Mouse (Mus musculus) adrenal gland (tissue): Measurements from ENCODE around the gene Jak3.

Source experiments
- intact Hi-C: fragments of 180-260 bp; cut with DNase I; formaldehyde crosslinking; loops from one replicate; pipeline ENCODE4 v1.15.1; 2025

Gene Jak3

DNA sequence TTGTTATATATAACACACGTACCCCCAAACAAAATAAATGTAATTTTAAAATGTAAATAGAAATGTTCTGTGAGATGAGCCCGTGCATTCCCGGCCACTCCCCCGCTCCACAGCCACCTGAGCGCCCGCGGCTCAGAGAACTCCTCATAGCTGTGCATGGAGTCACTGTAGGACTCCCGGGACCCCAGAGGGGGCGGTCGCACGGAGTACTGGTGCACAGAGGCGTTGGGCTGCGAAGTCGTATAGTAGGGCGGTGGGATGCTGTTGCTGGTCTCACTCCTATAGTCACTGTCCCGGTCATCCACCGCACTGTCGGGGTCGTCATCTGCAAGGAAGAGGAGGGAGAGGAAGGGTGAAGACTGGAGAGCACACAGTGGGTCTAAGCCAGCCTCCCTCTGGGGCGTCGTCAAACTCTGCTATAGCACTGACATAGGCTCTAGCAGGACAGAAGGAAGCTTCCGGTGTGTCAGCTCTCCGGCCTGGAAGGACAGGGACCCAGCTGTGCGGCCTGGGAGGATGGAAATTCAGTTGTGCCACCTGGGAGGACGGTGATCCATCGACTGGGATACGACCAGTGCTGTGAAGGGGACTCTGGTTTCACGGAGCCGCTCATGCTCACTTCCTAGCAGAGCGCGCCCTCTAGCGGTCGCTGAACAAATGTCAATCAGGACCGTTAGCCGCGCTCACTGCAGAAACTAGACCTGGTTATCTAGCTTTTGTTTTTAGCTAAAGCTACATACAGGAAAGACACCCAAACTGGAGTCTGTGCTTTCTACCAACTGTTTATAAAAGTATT, 15.6 kb upstream of the Jak3 start:
- intact Hi-C loops, result loop anchor here (1.0 to 5.0 kb wide), 3 partner anchors 48 to 99 kb away; partner anchors contain the start of genes Colgalt1 and Fam129c

- intact Hi-C loops, result no loop called here
Observed at GRCm38 (mm10) chr8:71665331-71666130, 10.6 kb upstream of the Jak3 start.

DNA sequence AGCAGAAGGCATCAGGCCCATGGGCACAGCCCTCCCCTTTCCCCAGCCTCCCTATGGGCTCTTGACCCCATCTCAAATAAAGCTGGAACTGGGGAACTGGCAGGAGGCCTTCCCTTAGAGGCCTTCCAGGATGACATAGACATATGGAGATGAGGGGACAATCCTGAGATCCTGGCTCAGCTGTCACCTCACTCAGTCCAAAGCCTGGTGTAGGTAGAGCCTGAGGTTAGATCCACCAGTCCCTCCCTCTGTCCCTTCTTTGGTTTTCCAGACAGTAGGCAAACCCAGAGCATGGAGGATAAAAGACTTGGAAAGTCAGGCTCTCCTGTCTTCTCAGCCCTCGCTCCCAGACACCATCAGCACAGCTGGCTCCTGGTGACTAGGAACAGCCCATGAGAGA, 9.2 kb upstream of the Jak3 start:
- intact Hi-C loops, result no loop called here

- intact Hi-C loops, result no loop called here
Observed at GRCm38 (mm10) chr8:71667256-71667655, 8.8 kb upstream of the Jak3 start.

- intact Hi-C loops, result no loop called here
Observed at GRCm38 (mm10) chr8:71668220-71668975, 7.7 kb upstream of the Jak3 start.

- intact Hi-C loops, result no loop called here
Observed at GRCm38 (mm10) chr8:71670198-71670597, 5.9 kb upstream of the Jak3 start.

DNA sequence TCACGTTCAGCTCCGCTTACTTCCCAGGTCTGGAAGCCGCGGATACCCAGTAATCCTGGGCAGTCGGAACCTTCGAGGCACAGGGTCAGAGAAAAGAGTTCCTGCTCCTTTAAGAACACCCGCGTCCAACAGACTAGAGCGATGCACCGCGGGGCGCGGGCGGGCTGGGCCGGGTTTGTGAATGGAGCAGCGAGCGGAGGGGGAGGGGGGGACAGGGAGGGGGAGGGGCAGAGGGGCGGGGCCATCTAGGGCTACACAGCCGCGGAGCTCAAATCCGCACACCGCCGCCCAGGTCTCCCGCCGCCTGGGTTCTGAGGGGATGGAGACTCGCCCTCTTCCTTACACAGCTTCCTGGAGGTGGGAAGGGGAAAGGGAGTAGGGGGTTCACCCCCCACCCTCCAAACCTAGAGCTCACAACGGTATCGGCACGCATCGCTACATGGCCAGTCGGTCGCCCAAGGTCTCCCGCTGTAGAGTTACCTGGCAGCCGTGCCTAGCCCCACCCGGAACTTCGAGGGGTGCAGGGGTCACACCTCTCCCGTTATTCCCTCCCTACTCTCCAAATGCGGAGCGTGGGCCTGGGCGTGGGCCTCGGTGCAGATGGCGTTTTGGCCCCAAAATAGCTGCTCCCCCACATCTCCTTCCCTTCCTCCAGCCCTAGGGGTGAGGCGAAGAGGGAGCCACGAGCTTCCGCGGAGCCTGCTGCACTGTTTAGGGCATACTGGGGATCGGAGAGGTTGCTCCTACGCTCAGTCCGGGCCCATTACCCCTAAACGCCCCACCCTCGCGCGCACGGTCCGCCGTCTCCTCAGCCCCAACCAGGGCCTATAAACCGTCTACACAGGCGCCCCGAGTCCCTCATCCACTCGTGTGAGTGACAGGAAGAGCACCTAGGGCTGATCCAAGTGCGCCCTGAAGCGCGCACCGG, 5.2 kb upstream of the Jak3 start:
- intact Hi-C loops, result no loop called here

DNA sequence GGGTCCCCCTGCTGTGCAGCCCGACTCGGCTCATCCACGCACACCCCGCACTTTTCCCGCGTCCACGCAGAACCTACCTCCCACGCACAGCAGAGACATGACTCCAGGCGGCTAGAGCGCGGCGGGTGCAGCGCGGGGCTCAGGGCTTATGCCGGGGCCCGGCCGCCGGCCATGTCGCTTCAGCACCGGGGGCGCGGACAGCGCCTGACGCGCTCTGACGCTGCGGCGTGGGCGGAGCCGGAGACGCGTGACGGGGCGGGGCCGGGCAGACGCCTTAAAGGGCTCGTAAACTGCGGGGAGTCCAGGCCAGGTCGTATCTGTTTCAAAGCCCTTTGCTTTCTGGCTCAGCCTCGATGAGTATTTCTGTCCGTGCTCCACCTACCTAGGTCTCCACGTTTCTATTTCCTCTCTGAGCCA, 4.5 kb upstream of the Jak3 start, which contains the start of gene Unc13a:
Gene Unc13a (minus strand): TSS at position 209 of the 417 bp plus-strand sequence.
- intact Hi-C loops, result no loop called here

DNA sequence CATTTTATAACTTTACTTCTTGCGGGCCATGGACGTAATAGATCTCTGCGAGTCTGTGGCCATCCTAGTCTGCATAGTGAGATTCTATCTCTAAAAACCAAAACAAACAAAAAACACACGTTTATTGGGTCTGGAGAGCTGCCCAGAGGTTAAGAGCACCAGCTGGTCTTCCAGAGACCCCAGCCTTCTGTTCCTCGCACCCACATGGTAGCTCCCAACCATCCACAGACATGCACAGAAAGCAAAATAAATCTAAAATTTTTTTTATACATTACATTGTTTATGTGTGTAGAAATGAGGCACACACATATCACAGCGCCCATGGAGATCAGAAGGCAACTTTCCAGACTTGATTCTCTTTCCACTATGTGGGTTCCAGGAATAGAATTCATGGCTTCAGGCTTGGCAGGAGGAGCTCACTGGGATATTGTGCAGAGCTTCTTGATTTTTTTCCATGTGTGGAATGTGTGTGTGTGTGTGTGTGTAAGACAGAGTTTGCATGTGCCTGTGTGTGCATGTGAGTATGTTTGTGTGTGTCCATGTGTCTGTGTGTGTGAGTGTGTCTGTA, 3.8 kb upstream of the Jak3 start:
- intact Hi-C loops, result no loop called here

GRCm38 (mm10) chr8:71674071-71674470, 2.0 kb upstream of the Jak3 start:
- intact Hi-C loops, result no loop called here

DNA sequence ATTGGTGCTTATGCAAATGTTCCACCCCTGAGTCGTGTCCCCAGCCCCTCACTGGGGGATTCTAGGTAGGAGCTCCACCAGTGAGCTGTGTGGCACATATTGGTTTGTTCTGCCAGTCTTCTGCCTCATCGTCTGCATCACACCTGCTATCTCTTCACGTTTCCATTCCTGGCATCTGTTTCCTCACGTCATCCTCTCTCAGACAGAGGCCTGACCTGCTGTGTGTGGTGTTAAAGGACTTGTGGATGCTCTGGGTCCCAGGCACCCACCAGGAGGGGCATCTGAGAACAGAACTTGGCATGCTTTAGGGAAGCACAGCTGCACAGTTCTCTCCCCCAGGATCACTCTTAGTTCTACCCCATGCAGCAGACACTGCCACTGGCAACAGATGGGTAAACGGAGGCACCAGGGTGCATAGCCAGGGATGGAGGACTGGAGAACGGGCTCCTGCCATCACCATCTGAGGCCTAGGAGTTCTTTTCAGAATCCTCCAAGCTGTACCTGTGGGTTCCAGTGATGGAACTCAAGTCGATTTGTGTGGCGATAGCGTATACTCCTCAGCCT, 558 bp upstream of the Jak3 start:
- intact Hi-C loops, result no loop called here

DNA sequence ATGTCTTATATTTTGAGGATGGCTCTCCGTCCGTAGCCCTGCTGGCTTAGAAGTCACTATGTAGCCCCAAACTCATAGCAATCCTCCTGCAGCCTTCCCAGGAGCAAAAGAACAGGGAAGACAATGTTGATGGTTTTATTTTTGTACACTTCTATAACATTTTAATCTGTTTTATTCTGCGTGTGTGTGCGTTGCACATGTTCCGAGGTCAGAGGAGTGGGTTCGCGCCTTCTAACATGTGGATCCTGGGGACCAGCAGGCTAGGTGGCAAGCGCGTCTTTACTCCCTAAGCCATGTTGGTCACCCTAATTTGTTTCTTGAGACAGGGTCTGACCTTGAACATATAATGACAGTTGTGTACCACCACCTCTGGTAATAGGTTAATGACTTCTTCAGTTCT, 707 bp downstream of the Jak3 start:
- intact Hi-C loops, result no loop called here

DNA sequence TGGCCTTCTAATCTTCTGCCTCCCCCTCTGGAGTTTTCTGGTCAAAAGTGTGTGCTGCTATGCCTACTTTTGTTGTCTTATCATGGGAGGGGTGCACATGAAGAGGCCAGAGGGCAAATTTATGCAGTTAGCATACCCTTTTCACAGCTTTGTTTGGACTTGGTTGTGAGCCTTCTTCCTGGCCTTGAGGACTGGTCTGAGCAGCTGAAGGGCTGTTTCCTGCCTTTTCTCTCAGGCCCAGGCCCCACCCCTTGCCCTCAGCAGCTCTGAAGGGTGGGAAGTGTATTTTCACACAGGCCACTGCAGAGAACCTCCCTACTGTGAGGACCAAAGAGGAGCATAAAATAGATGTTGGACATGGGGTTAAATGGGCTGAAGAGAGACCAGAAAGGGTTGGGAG, 1.5 kb downstream of the Jak3 start:
- intact Hi-C loops, result no loop called here

DNA sequence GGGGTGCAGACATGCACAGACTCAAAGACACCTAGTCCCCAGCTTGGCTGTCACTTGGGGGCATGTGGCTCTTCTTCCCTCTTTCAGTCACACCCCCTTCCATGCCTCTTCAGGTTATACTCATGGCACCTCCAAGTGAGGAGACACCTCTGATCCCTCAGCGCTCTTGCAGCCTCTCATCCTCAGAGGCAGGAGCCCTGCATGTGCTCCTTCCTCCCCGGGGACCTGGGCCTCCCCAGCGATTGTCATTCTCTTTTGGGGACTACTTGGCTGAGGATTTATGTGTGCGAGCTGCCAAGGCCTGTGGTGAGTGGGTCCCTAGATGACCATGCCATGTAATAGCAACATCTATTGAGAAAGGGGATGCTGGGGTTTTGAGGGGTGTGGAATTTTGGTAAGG, 2.1 kb downstream of the Jak3 start:
- intact Hi-C loops, result no loop called here

DNA sequence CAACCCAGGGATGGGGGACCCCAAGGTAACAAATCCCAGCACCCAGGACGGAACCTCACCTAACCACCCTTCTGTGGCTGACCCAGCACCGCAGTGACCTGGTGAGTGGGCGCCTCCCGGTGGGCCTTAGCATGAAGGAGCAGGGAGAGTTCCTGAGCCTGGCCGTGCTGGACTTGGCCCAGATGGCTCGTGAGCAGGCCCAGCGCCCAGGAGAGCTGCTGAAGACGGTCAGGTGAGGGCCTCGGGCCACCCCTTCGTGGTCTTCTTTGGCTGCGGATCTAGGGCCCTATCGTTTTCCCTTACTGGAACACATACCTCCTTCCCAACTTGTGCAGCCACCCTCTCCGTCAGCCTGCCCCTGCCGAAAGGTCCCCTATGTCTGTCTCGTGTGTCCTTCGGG, 3.0 kb downstream of the Jak3 start:
- intact Hi-C loops, result no loop called here

DNA sequence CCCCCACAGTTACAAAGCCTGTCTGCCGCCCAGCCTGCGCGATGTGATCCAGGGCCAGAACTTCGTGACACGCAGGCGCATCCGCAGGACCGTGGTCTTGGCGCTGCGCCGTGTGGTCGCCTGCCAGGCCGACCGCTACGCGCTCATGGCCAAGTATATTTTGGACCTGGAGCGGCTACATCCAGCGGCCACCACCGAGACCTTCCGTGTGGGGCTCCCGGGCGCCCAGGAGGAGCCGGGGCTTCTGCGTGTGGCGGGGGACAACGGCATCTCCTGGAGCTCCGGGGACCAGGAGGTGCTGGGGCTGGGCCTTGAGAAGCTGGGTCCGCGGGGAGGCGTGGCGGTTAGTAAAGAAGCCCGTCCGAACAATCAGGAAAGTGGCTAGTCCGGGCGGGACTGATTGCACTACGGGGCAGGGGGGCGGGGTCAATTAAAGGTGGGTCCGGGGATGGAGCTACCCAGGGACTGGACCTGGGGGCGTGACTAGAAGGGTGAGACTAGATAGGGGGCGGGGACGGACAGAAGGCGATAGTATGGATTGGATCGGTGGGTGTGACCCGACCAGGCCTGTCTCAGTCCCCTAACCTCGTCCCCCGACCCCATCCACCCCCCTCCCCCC, 3.6 kb downstream of the Jak3 start:
- intact Hi-C loops, result no loop called here

- intact Hi-C loops, result no loop called here
Observed at GRCm38 (mm10) chr8:71680471-71680870, 4.4 kb downstream of the Jak3 start.

- intact Hi-C loops, result no loop called here
Observed at GRCm38 (mm10) chr8:71681369-71681915, 5.3 kb downstream of the Jak3 start.

- intact Hi-C loops, result no loop called here
Observed at GRCm38 (mm10) chr8:71682832-71683231, 6.7 kb downstream of the Jak3 start.
